Mouse (Mus musculus) midbrain, postnatal 0 days (tissue): ENCODE data around the gene Cblb. TPM values are rescaled to one million over a fixed set of nuclear protein-coding genes. Genes with fewer than 3 reads are reported as not detected.
A peak's percentile ranks its signal among the peaks of the same experiment; 100 is the strongest.

Experiments
- ATAC-seq: fragments of 200-750 bp; cut with Nextera tagmentation; 2 replicates; pipeline ENCODE4 v1.8.0; 2017; ENCODE audit warnings: moderate number of reproducible peaks, mild to moderate bottlenecking, moderate TSS enrichment, moderate library complexity; ENCODE audit not compliant: low FRiP score
- DNase-seq: peaks from one replicate; pipeline ENCODE4 v3.0.0-alpha.2; 2015; ENCODE audit warnings: low spot score
- H3K27ac ChIP-seq: fragments of 300-500 bp; sonication (generic); 2 replicates; pipeline ENCODE4 v1.5.1; 2014; ENCODE audit warnings: low read depth, mild to moderate bottlenecking, low read length, mixed read lengths
- H3K27me3 ChIP-seq: fragments of 300-500 bp; sonication (generic); 2 replicates; pipeline ENCODE4 v1.6.1; 2014; ENCODE audit warnings: low read length, control low read depth, mixed read lengths; ENCODE audit not compliant: insufficient read depth
- H3K36me3 ChIP-seq: fragments of 300-500 bp; sonication (generic); 2 replicates; pipeline ENCODE4 v1.6.1; 2014; ENCODE audit warnings: low read length, control low read depth, mixed read lengths; ENCODE audit not compliant: insufficient read depth
- H3K4me1 ChIP-seq: fragments of 300-500 bp; sonication (generic); 2 replicates; pipeline ENCODE4 v1.6.1; 2014; ENCODE audit warnings: mild to moderate bottlenecking, control low read depth, antibody characterized with exemption, low read length, mixed read lengths; ENCODE audit not compliant: insufficient read depth
- H3K4me2 ChIP-seq: fragments of 300-500 bp; sonication (generic); 2 replicates; pipeline ENCODE4 v1.6.1; 2014; ENCODE audit warnings: low read depth, mild to moderate bottlenecking, low read length, mixed read lengths; ENCODE audit not compliant: poor library complexity, severe bottlenecking
- H3K4me3 ChIP-seq: fragments of 300-500 bp; sonication (generic); 2 replicates; pipeline ENCODE4 v1.5.1; 2014; ENCODE audit warnings: low read depth, mild to moderate bottlenecking, low read length, moderate library complexity
- H3K9ac ChIP-seq: fragments of 300-500 bp; sonication (generic); replicated peaks from 2 replicates; pipeline ENCODE4 v1.6.1; 2014; ENCODE audit warnings: mild to moderate bottlenecking, low read length, moderate library complexity, mixed read lengths; ENCODE audit not compliant: poor library complexity, severe bottlenecking
- H3K9me3 ChIP-seq: fragments of 300-500 bp; sonication (generic); 2 replicates; pipeline ENCODE4 v1.6.1; 2016; ENCODE audit warnings: low read length, control low read depth
- CTCF ChIP-seq: IDR thresholded peaks from 2 replicates; pipeline ENCODE4 v1.5.1; 2016; ENCODE audit warnings: antibody characterized with exemption, mild to moderate bottlenecking
- WGBS: fragments of 180-500 bp; shearing (Covaris S2); extraction: QIAGEN DNeasy Blood & Tissue Kit; methylation state at CpG from one replicate; pipeline ENCODE4 v1.1.7; 2014; 5-methylcytosine and 5-hydroxymethylcytosine counted together
- polyA plus RNA-seq: library from polyadenylated mRNA; unstranded; fragments of >200 nt; fragmentation: Nextera tagmentation; extraction: Ambion mirVana; gene quantifications from 2 replicates; pipeline ENCODE4 v1.2.1, GENCODE M21; 2015
- total RNA-seq: library from RNA; depleted of rRNA; stranded (reverse); fragments of >200 nt; gene quantifications from 2 replicates; pipeline ENCODE4 v1.2.3, GENCODE M21; 2014

The Cblb gene
- total and polyA plus RNA-seq, 2 experiments from 2014 or later = 4.5 to 12.0 TPM

GRCm38 (mm10) chr16:52189103-52189502, 158.1 kb downstream of the Cblb start:
- Histone ChIP-seq H3K36me3 (0 out of 2 replicates have a peak, but pooled peaks cover 3% of the 10 kb centered on the region), H3K4me3 (no peak overlapping the region), H3K9me3 (no peaks in the 10 kb centered on the region), H3K9ac (no peak overlapping the region), H3K4me2 (no peak overlapping the region), H3K4me1 (no peaks in the 10 kb centered on the region), H3K27ac (no peak overlapping the region), H3K27me3 (no peaks in the 10 kb centered on the region)
- peak; percentile 64 for TF ChIP-seq CTCF
- DNase-seq = no peak
- no peak for ATAC-seq
- WGBS = 59% methylated on average over 1 of the region's 2 CpGs

- no peak overlapping the region for H3K9ac ChIP-seq
- DNase-seq (no peak), ATAC-seq (no peak)
- 92% methylated on average over 5 of the region's 5 CpGs for WGBS
- no peak overlapping the region for H3K4me2 ChIP-seq
- no peak for TF ChIP-seq CTCF
- no peaks in the 10 kb centered on the region for H3K4me1 ChIP-seq
- no peaks in the 10 kb centered on the region for H3K27me3 ChIP-seq
- H3K9me3 ChIP-seq = no peaks in the 10 kb centered on the region
- no peak overlapping the region for H3K27ac ChIP-seq
- no peak overlapping the region for H3K4me3 ChIP-seq
- H3K36me3 ChIP-seq = peaks cover 8% of the 10 kb centered on the region; the same call in 1 of the 2 replicates
Measured at GRCm38 (mm10) chr16:52190714-52191113, 159.7 kb downstream of the Cblb start.

- 87% methylated on average over 5 of the region's 5 CpGs for WGBS
- H3K27ac ChIP-seq = no peak overlapping the region
- no peaks in the 10 kb centered on the region for H3K9me3 ChIP-seq
- no peak overlapping the region for H3K4me3 ChIP-seq
- no peak for TF ChIP-seq CTCF
- no peak for ATAC-seq
- no peak overlapping the region for H3K9ac ChIP-seq
- no peaks in the 10 kb centered on the region for H3K27me3 ChIP-seq
- H3K4me2 ChIP-seq = no peak overlapping the region
- H3K4me1 ChIP-seq = no peaks in the 10 kb centered on the region
- H3K36me3 ChIP-seq = peaks cover 8% of the 10 kb centered on the region; the same call in 1 of the 2 replicates
- DNase-seq = no peak
Measured at GRCm38 (mm10) chr16:52194040-52194439, 163.0 kb downstream of the Cblb start.

- no peaks in the 10 kb centered on the region for H3K9me3 ChIP-seq
- H3K36me3 ChIP-seq = peaks cover 8% of the 10 kb centered on the region; the same call in 1 of the 2 replicates
- no peak for TF ChIP-seq CTCF
- H3K4me3 ChIP-seq = no peak overlapping the region
- no peak for DNase-seq
- no peak overlapping the region for H3K27ac ChIP-seq
- H3K27me3 ChIP-seq = no peaks in the 10 kb centered on the region
- no peak overlapping the region for H3K9ac ChIP-seq
- WGBS = 86% methylated on average over 3 of the region's 3 CpGs
- no peaks in the 10 kb centered on the region for H3K4me1 ChIP-seq
- ATAC-seq = no peak
- no peak overlapping the region for H3K4me2 ChIP-seq
Measured at GRCm38 (mm10) chr16:52194866-52195265, 163.8 kb downstream of the Cblb start.

GRCm38 (mm10) chr16:52200107-52200506, 169.1 kb downstream of the Cblb start:
- WGBS = 92% methylated on average over 7 of the region's 7 CpGs
- no peaks in the 10 kb centered on the region for H3K27me3 ChIP-seq
- ATAC-seq (no peak), DNase-seq (no peak)
- peaks cover 4% of the 10 kb centered on the region; the same call in 1 of the 2 replicates for H3K36me3 ChIP-seq
- no peaks in the 10 kb centered on the region for H3K4me1 ChIP-seq
- no peak overlapping the region for H3K9ac ChIP-seq
- no peak for TF ChIP-seq CTCF
- H3K9me3 ChIP-seq = no peaks in the 10 kb centered on the region
- no peak overlapping the region for H3K4me3 ChIP-seq
- H3K4me2 ChIP-seq = no peak overlapping the region
- H3K27ac ChIP-seq = no peak overlapping the region

- TF ChIP-seq CTCF = no peak
Measured at GRCm38 (mm10) chr16:52210844-52211606, 180.0 kb downstream of the Cblb start.

More at GRCm38 (mm10) chr16:52210844-52211606, 180.0 kb downstream of the Cblb start:
- Histone ChIP-seq H3K27ac (no peak overlapping the region), H3K4me2 (no peak overlapping the region), H3K4me3 (no peak overlapping the region), H3K9me3 (no peaks in the 10 kb centered on the region), H3K9ac (no peak overlapping the region), H3K36me3 (no peaks in the 10 kb centered on the region), H3K27me3 (no peaks in the 10 kb centered on the region), H3K4me1 (no peaks in the 10 kb centered on the region)
- DNase-seq (no peak), ATAC-seq (no peak)
- WGBS = 79% methylated on average over 8 of the region's 8 CpGs
